Mouse (Mus musculus): ENCODE data around the gene Ppp1r1c.

Ppp1r1c gene

DNA sequence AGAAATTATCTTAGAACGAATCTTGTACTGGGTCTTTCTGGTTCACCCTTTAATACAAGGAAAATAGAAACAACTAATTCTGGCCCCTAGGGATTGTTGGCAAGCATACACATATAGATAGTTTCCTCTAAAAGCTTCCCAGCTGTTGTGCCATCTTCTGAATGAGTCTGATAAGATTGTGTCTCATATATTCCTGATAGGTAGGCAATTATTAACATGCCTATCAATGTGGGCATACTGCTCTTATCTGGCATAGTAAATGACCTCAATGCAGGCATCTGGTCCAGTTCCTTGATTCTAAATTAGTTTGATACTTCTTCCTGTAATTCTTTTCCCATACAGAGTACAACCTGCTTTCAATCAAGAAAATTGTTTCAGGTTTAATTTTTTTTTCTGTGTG lies 14.8 kb downstream of the Ppp1r1c start:
- POLR2A ChIA-PET, result no interaction called here
- CTCF ChIA-PET, result no interaction called here

DNA sequence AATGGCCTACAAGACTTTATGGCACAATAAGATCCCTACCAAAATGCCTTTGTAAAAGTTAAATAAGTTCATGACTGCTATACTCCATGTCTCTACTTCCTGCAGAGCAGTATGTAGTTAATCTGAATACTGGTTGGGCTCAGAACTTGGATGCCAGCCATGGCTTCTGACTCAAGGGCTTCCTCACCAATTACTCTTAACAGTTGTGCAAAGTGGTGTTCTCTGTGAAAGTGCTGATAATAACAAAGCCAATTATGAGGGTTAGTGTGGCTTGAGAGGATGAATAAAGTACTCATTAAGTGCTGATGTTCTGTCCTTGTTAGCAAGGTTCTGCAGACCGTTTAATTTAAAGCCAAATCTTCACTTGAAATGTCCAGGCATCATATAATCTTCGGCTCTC lies 31.4 kb downstream of the Ppp1r1c start:
- CTCF ChIA-PET, result no interaction called here

DNA sequence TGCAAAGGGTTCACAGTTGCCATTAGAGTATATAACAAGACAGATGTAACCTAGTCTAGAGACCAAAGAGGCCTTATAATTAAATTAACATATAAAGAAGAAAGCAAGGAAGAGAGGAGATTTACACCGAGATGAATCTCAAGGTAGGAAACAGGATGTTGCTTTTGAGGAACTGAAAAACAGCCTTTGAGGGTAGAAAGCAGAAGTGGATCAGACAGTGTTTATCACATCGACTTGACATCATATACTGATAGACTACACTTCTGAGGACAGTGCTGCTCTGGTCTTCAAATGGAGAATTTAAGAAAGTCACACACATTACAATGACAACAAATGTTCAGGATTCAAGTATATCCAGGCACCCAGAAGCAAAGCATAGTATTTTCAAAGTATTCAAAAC lies 34.4 kb downstream of the Ppp1r1c start:
- POLR2A ChIA-PET, result no interaction called here
- CTCF ChIA-PET, result no interaction called here

More for the DNA sequence above, 31.4 kb downstream of the Ppp1r1c start:
- POLR2A ChIA-PET, result no interaction called here

DNA sequence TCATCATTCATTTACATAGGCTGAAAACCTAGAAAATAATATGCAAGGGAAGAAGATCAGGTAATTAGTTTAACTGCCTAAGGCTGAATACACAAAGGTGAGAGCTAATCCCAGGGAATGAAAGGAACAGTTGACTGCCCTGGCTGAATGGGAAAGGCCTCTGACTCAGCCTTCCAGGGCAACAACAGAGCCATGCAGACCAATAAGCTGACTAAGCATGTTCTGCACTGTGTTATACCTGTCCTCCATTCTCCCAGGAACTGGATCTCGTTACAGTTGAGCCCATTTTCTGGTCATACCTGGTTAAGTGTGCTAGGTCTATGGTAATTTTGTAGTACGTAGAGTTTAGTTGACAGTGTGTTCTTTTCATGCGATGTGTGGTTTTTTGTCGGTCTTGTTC lies 36.6 kb downstream of the Ppp1r1c start:
- ChIA-PET POLR2A (no interaction called here), CTCF (no interaction called here)

DNA sequence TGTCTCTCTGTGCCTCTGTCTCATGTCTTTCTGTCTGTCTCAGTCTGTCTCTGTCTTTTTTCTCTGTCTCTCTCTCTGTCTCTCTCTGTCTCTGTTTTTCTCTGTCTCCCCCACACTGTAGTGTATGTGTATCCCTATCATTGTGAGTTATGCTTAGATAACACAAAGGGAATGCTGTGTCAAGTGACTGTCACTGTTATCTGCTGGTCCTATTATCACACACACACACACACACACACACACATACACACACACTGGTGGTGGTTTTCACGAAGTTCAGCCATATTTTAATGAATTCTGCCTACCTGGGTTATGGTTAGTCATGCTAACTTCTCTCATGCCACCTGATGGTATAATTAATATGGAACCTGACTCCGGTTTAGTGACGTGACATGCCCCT lies 44.1 kb downstream of the Ppp1r1c start:
- ChIA-PET CTCF (no interaction called here), POLR2A (no interaction called here)

DNA sequence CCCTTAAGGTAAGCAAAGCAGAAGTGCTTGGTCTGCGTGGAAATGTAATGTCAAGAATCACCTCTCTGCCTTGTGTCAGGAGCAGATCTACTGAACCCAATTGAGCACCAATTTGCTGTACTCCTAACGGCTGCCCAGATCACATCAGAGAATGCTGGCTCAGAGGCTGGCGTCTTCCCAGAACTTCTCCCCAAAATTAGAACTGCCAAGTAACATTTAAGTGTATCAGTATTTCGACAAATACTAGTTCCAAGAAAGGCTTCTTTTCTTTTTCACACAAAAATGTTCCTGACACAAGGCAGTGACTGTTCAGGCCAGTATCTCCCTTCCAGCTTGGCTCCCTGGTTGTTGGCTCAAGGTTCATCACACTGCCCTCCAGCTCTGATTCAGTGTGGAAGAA lies 52.4 kb downstream of the Ppp1r1c start:
- CTCF ChIA-PET, result interaction anchor here in 1 of 4 experiments (1.2 kb wide), 1 partner anchor 15 kb away, joined by 3 read pairs; no protein-coding TSS in a partner anchor

DNA sequence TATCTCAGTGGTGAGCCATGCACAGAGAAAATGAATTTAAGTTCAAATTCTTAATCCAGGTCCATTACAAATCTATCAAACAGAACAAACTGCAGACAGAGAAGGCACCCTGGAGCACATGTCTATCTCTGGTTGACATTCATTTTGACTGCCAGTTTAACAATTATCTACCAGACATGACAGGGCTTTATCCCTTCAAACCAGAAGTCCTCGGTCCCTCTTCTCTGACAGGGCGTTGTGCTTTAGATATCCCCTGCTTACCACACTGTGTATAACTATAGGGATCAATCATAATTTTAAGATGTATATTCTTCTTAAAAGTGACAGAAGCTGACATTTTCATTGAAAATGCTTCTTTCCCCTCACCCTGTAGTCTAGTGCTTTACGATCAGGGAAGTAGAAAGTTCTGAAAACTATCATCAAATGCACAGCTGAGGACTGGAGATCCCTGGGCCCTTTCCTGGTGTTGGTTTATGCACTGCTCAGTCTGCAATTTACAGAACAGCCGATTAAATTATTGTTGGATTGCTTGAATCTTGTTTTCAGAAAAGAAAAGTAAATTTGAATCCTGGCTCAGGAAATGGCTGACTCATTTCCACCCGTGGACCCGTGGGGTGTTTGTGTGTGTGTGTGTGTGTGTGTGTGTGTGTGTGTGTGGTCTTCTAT lies 55.3 kb downstream of the Ppp1r1c start:
- POLR2A ChIA-PET, result no interaction called here
- CTCF ChIA-PET, result interaction anchor here in 2 of 4 experiments (0.9 to 1.0 kb wide), 2 partner anchors 11 to 506 kb away, joined by 3 to 7 read pairs; no protein-coding TSS in a partner anchor

More for the DNA sequence above, 52.4 kb downstream of the Ppp1r1c start:
- POLR2A ChIA-PET, result no interaction called here

DNA sequence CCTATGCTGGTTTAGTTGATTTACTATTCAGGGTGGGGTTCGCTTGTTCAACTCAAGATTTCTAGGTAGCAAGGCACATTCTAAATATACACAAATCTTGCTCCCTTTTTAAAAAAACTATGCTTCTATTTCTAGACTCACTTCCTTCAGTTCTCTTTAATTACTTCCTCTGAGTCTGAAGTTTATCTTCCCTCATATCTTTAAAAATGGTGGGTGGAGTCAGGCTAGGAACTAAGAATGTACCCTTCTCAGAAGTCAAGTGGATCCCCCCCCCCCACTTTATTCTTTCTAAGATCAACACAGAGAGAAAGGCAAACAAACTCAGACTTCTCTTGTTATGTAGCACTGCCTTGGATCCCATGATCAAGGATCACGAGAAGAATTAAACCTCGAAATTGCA lies 57.5 kb downstream of the Ppp1r1c start:
- POLR2A ChIA-PET, result interaction anchor here in 1 of 4 experiments (0.7 kb wide), 1 partner anchor 9 kb away, joined by 3 read pairs; no protein-coding TSS in a partner anchor
- CTCF ChIA-PET, result no interaction called here

DNA sequence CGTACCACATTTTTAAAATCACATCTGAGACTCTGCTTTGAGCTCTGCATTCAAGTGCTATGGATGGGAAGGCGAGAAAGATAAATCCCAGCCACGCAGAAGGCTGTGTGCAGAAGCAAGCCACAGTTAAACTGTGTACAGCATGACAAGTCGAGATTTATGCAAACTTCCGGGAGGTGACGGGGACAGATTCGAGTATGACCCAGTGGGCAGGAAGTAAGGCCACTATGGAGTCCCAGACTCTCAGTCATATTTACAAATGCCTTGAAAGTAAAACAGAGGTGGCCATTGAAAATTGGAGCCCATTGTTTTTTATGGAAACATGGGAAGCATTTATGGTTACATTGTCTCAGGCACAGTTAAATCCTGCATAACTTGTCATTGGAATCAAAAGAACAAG lies 58.1 kb downstream of the Ppp1r1c start:
- ChIA-PET CTCF (no interaction called here), POLR2A (no interaction called here)

DNA sequence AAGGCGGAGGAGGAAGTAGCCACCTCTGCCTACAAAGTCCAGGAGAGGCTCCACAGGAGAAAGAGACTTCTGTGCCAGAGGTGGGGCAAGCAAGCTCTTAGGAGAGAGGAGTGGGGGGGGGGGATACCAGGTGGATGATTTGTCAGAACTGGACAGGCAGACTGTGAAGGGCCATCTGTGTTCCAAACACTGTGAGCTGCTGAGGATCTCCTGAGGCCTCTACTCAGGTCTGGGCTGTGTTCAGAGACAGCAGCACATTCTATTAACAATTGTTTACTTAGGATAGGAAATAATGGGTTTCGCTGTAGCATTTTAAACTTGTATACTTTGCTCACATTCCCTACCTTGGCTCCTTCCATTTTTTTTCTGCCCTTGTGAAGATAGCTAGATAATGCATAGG lies 61.0 kb downstream of the Ppp1r1c start:
- ChIA-PET POLR2A (interaction anchor here in 2 of 4 experiments (0.7 kb wide), 2 partner anchors 178 to 1114 kb away, joined by 3 read pairs; no protein-coding TSS in a partner anchor), CTCF (interaction anchor here in 1 of 4 experiments (0.6 kb wide), 1 partner anchor 506 kb away, joined by 4 read pairs; no protein-coding TSS in a partner anchor)

DNA sequence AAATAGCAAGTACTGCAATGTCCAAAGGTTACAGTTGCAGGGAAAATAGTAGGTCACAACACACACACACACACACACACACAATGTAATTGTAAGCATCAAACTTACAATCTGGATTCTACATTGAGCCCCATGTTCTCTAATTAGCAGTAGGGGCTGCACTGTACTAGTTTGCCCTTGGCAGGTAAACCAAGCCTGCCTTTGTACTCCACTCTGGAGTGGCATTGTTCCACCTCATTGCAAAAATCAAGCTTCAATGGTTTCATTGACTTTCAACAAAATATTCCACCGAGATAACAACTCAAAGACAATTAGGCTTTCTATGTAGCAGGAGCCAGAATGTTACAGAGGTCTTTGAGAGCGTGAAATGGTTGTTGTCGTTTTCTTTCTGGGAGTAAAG lies 62.7 kb downstream of the Ppp1r1c start:
- POLR2A ChIA-PET, result interaction anchor here in 1 of 4 experiments (0.6 kb wide), 1 partner anchor 903 kb away, joined by 4 read pairs; no protein-coding TSS in a partner anchor
- CTCF ChIA-PET, result no interaction called here

DNA sequence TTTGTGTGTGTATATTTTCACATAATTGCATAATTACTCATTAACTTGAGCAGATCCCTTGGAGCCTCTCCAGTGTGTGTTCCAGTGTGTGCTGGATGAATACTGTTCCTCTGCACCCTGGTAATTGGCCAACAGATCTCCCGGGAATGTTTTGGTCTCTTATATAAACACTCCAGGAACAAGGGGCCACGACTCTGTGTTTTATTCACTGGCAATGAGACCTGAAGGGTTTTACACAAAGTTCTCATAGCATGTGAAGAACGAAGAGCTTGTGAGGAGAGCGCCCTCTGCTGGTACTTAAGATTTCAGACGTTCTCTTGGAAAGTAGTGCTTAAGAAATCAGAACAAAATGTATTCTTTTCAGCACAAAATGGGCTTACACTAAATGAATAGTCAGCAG lies 66.8 kb downstream of the Ppp1r1c start:
- POLR2A ChIA-PET, result interaction anchor here in 1 of 4 experiments (1.2 kb wide), 1 partner anchor 10 kb away, joined by 3 read pairs; no protein-coding TSS in a partner anchor
- CTCF ChIA-PET, result interaction anchor here (0.6 to 1.9 kb wide), 12 partner anchors 9 to 519 kb away, joined by 3 to 8 read pairs (median 3); no protein-coding TSS in a partner anchor

DNA sequence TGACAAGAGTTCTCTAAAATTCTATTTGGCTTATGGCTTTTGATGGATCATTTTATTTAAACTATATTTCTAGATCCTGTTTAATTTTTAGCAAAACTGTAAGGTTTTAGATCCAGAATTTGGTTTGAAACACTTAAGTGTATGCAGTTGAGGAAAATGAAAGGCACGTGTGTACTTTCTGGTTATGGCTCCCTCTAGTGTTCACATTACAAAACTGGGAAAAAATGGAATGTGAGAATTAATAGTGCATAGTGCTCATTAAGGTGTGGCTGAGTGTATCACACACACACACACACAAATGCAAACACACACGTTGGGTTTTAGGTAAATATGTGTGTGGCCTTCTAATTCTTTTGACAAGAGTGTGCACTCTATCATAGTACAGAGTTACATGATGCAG lies 70.2 kb downstream of the Ppp1r1c start:
- ChIA-PET POLR2A (no interaction called here), CTCF (interaction anchor here in 1 of 4 experiments (1.0 kb wide), 1 partner anchor 19 kb away, joined by 3 read pairs; no protein-coding TSS in a partner anchor)

DNA sequence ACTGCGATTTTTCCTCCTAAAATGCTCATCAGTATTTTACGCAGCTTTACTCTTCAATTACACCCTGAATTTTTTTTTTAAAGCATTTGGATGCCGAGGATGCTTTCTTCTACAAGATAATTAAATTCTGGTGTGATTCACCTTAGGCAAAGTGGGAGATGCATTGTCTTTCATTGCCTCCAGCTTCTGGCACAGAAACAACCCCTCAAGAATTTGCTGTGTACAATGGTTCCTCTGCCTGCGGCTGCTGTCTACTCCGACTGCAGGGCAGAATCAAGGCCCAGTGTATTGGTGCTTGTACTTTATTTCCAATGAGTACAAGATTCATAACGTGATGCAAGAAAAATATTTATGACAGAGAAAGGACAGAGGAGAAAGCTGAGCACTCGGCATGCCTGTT lies 73.2 kb downstream of the Ppp1r1c start:
- POLR2A ChIA-PET, result no interaction called here

DNA sequence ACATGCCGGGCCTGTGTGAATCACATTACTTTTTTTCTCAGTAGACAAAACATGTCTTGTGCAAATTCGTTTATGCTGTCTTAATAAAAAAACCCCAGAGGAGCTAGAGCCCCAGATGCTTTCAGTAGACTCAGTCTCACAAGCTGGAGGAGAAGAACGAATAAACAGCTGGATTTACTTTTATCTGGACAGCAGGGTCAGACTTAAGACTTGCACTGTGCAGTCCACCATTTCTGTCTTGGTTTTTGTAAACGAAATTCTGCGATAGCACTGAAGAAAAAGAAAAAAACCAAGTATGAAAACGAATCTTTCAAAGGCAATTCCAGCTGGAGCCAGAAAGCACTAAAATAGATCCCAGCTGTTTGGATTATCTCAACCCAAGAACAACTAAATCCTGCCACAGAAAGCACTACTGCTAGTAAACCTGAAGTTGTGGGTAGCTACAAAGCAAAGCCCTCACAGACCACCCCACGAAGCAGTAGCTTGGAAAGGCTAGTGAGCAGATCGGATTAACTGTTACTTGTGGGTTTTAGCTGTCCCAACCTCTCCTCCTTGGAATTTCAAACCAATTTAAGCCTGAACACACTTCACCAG lies 78.1 kb downstream of the Ppp1r1c start:
- ChIA-PET CTCF (interaction anchor here in 2 of 4 experiments (1.0 to 1.1 kb wide), 2 partner anchors 11 kb away, joined by 3 to 4 read pairs; no protein-coding TSS in a partner anchor), POLR2A (interaction anchor here in 1 of 4 experiments (0.6 kb wide), 1 partner anchor 525 kb away, joined by 3 read pairs; no protein-coding TSS in a partner anchor)

More for the DNA sequence above, 73.2 kb downstream of the Ppp1r1c start:
- CTCF ChIA-PET, result no interaction called here

DNA sequence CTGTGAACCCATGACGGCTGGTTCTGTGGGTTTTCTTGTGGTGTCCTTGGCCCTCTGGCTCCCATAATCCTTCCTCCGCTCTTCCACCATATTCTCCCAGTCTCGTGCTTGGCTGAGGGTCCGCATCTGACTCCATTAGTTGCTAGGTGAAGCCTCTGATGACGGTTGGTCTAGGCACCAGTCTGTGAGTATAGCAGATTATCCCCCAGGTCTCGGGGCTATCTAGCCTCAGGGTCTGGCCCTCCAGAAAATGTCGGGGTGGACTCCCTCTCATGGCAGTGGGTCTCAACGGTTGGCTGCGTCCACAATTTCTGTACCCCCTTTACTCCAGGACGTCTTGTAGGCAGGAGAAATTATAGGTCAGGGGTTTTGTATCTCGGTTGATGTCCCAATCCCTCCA lies 78.9 kb downstream of the Ppp1r1c start:
- ChIA-PET CTCF (interaction anchor here in 2 of 4 experiments (1.0 to 1.1 kb wide), 2 partner anchors 12 kb away, joined by 3 to 4 read pairs; no protein-coding TSS in a partner anchor), POLR2A (no interaction called here)

DNA sequence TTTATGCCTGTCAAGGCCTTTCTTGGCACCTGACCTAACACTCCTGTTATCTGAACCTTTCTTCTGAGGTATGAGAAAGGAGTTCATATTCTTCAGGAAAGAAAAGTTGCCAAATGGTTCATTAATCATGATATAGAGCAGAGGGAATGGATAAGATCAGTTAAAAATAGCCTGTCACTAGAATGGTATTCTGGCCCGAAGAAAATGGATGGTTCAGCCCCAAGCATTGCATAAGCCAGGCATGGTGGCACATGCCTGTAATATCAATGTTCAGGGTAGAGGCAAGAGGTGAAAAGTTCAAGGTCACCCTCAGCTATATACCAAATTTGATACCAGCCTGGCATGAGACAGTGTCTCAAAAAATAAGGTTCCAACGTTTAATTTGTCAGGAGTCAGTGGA lies 85.6 kb downstream of the Ppp1r1c start:
- CTCF ChIA-PET, result no interaction called here
- POLR2A ChIA-PET, result no interaction called here

DNA sequence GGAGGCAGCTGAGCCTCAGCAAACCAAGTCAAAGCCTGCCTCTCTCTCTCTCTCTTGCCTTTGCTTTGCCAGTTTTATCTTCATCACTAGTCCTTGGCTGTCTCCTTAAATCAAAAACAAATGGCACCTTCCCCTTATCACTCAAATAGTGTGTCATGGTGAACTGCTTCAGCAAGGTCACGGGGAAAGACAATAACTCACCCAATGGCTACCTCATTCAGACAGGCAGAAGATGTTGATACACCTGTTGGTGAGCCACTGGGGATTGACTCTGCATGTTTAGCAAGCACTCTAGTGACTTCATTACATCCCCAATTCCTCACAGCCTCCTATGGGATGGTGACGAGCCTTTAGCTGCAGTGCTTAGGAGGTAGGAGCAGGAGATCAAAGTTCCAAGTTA lies 89.9 kb downstream of the Ppp1r1c start:
- CTCF ChIA-PET, result no interaction called here
- POLR2A ChIA-PET, result no interaction called here

DNA sequence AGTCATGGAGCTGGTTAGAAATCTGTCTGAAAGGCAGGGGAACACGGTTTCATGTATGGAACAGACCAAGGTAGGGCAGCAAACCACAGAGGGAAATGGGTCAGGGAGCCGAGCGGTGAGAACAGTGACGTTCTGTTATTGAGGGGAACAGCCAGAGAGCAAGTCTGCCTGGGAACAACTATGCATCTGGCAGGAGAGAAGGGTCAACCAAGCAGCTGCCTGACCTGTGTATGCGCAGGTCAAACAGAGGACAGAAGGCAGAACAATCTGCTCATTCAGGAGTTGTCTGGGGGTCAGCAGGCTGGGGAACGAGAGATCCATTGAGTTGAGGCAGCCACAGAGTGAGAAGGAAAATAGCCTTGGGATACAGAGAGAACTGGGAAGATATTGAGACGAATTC lies 91.0 kb downstream of the Ppp1r1c start:
- CTCF ChIA-PET, result no interaction called here
- POLR2A ChIA-PET, result no interaction called here

DNA sequence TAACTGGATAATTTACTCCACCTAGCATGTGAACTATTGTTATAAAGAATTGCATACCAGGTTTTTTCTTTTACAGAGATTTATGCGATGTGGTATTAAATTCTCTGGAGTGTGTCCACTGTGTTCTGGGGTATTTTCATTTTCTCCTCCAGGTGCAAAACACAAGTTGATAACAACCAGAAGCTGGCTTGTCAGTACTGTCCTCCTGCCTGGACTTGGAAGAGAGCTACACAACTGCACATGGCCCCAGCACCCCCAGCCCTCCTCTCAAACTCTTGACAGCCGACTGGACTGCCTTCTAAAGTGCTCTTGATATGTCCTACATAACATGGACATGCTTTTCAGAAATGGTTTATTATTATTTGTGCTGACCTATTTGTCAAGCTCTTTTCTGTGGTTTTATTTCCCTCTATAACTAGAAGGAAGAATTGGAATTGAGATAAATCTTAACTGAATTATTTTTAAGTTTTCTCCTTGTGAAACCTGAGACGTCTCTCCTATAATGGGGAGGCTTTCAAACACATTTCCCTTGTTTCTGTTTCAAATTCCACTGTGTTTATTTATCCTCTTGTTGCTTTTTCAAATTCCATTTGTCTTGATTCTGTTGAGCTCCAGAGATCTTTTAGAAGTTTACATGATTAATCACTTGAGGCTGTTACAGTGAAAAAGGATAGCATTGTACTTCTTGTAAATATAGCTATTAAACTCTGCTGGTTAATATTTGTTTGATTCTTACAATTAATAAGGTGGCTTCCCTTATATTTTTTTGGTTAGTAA lies 108.3 kb downstream of the Ppp1r1c start:
- POLR2A ChIA-PET, result interaction anchor here in 1 of 4 experiments (0.6 to 0.7 kb wide), 2 partner anchors 28 to 373 kb away, joined by 3 read pairs; no protein-coding TSS in a partner anchor
- CTCF ChIA-PET, result interaction anchor here in 1 of 4 experiments (0.6 kb wide), 1 partner anchor 24 kb away, joined by 3 read pairs; no protein-coding TSS in a partner anchor
